Mouse (Mus musculus) spleen, postnatal 4 days (tissue): Measurements from ENCODE around the gene Kat8.
"Not testable (repeated sequence)": the region's sequence is repeated elsewhere in the genome, so short reads cannot be mapped to it uniquely, and the experiment has no call there.

Experiments used
- DNase-seq, 2 experiments: peaks; one replicate each; pipeline ENCODE4 v3.0.0; 2022; ENCODE audit warnings: low spot score in 2 of 2

The Kat8 gene

GRCm38 (mm10) chr7:127912190-127912871 lies at the start of gene Kat8:
Kat8 (plus strand) TSS chr7:127912516.
- peak; percentile 84 to 91 for DNase-seq

GRCm38 (mm10) chr7:127866434-127866833 lies 45.9 kb upstream of the Kat8 start:
- DNase-seq: no peak

GRCm38 (mm10) chr7:127867641-127868040 lies 44.7 kb upstream of the Kat8 start:
- DNase-seq: no peak

- DNase-seq: no peak
These were observed 43.0 kb upstream of the Kat8 start for GRCm38 (mm10) chr7:127869149-127869810.

- no peak for DNase-seq
These were observed 42.0 kb upstream of the Kat8 start for GRCm38 (mm10) chr7:127870136-127870821.

- no peak for DNase-seq
These were observed 37.3 kb upstream of the Kat8 start for GRCm38 (mm10) chr7:127874812-127875626.

- peak; percentile 88 to 92 for DNase-seq
These were observed 36.7 kb upstream of the Kat8 start for GRCm38 (mm10) chr7:127875627-127876001.

- peak; percentile 76 to 90 for DNase-seq
These were observed 36.3 kb upstream of the Kat8 start, which contains the start of gene Zfp646 for GRCm38 (mm10) chr7:127876041-127876466. Zfp646 (plus strand) TSS chr7:127876221.

- DNase-seq: peak; percentile 89 to 95
These were observed 35.6 kb upstream of the Kat8 start, which contains the start of gene Zfp668 for GRCm38 (mm10) chr7:127876467-127877348. Zfp668 (minus strand) TSS chr7:127876828.

GRCm38 (mm10) chr7:127879301-127879700 lies 33.0 kb upstream of the Kat8 start:
- DNase-seq: no peak

GRCm38 (mm10) chr7:127880431-127880830 lies 31.9 kb upstream of the Kat8 start:
- DNase-seq: no peak

- no peak for DNase-seq
These were observed 26.4 kb upstream of the Kat8 start for GRCm38 (mm10) chr7:127885951-127886350.

- DNase-seq: no peak
These were observed 25.8 kb upstream of the Kat8 start for GRCm38 (mm10) chr7:127886551-127886950.

GRCm38 (mm10) chr7:127887191-127887590 lies 25.1 kb upstream of the Kat8 start:
- no peak for DNase-seq

- DNase-seq: no peak
These were observed 24.5 kb upstream of the Kat8 start for GRCm38 (mm10) chr7:127887781-127888180.

GRCm38 (mm10) chr7:127888821-127889220 lies 23.5 kb upstream of the Kat8 start:
- no peak for DNase-seq

GRCm38 (mm10) chr7:127890798-127891197 lies 21.5 kb upstream of the Kat8 start, which contains the start of gene Prss53:
Prss53 (minus strand) TSS chr7:127890970.
- DNase-seq: no peak

GRCm38 (mm10) chr7:127894480-127894879 lies 17.8 kb upstream of the Kat8 start:
- no peak for DNase-seq

- peak; percentile 92 to 94 for DNase-seq
These were observed 16.9 kb upstream of the Kat8 start, which contains the start of the genes Gm21974 and Vkorc1 for GRCm38 (mm10) chr7:127895442-127895841. Gm21974 (minus strand) TSS chr7:127895454. Vkorc1 (minus strand) TSS chr7:127895617.

- not testable (repeated sequence) for DNase-seq
These were observed 16.4 kb upstream of the Kat8 start for GRCm38 (mm10) chr7:127895891-127896290.
